Mouse (Mus musculus) gastrocnemius, adult 2 months (tissue): ENCODE results near the gene B3galnt1. TPM values are rescaled to one million over a fixed set of nuclear protein-coding genes. Genes with fewer than 3 reads are reported as not detected.

ENCODE experiments used
- DNase-seq: peaks from one replicate; pipeline ENCODE4 v3.0.0; 2022
- H3K27ac ChIP-seq: fragments of 200-600 bp; 2 replicates; pipeline ENCODE4 v1.8.1; 2022; ENCODE audit warnings: mild to moderate bottlenecking
- H3K4me3 ChIP-seq: fragments of 200-600 bp; 2 replicates; pipeline ENCODE4 v1.8.1; 2022; ENCODE audit warnings: mild to moderate bottlenecking, moderate library complexity
- CTCF ChIP-seq: fragments of 200-600 bp; IDR thresholded peaks from 2 replicates; pipeline ENCODE4 v1.8.1; 2022; ENCODE audit warnings: antibody characterized with exemption, mild to moderate bottlenecking, moderate library complexity
- intact Hi-C: fragments of 180-260 bp; cut with DNase I; formaldehyde crosslinking; loops from one replicate; pipeline ENCODE4 v1.15.1; 2025
- total RNA-seq, 2 experiments: library from RNA; stranded (reverse); gene quantifications; 2 replicates each; pipeline ENCODE4 v1.2.3; 2021

B3galnt1 gene
- total RNA-seq, 2 experiments from 2014 or later: 1.5 to 2.0 TPM

DNA sequence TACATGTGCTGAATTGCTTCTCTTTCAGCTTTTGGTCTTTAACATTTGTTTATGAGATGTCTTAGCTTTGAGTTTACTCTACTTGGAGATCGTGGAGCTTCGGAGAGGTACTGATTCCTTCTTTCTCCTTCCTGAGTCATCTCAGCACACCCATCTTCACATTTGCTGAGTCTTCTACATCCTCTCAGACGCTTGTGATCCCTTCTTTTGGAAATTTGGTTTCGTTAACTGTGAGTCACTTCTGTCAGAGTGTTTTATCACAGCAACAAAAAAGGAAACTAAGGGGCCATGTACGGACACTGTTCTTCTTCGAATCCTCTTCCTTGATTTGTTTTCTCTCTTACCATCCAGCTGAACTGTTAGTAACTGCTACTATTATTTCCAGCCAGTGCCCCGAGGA, 69.2 kb downstream of the B3galnt1 start:
- TF ChIP-seq CTCF: no peak
- intact Hi-C loops: no loop called here
- DNase-seq: no peak
- H3K27ac ChIP-seq: peak overlapping the region; percentile 24; the same call in 1 of the 2 replicates
- no peak overlapping the region for H3K4me3 ChIP-seq

DNA sequence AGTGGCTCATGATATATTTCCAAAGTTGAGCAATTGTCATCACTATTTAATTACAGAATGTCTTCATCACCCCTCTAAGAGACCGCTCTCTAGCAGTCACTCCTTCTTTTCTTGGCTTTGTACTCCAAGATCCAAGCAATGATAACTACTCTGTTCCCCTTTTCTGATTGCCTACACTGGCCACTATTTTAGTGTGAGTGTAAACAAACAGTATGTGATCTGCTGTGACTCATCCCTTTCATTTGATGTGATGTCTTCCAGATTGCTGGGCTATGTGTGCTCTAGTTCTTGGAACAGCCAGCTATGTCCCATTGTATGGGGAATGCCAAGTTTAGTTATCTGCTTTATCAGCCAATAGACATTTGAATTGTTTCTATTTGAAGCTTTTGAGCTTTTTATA, 71.4 kb downstream of the B3galnt1 start:
- no peak overlapping the region for H3K4me3 ChIP-seq
- no peak for DNase-seq
- H3K27ac ChIP-seq: no peak overlapping the region
- no peak for TF ChIP-seq CTCF
- intact Hi-C loops: no loop called here

GRCm38 (mm10) chr3:69525072-69525529, 73.7 kb downstream of the B3galnt1 start:
- H3K4me3 ChIP-seq: peak overlapping the region; percentile 54
- peak; percentile 35 for DNase-seq
- TF ChIP-seq CTCF: no peak
- intact Hi-C loops: loop anchor here (2.0 kb wide), 1 partner anchor 24 kb away; no protein-coding TSS in a partner anchor
- H3K27ac ChIP-seq: peak overlapping the region; percentile 90

GRCm38 (mm10) chr3:69524356-69525071, 74.2 kb downstream of the B3galnt1 start:
- Histone ChIP-seq H3K27ac (peak overlapping the region; percentile 90), H3K4me3 (peak overlapping the region; percentile 54)
- peak; percentile 83 for DNase-seq
- TF ChIP-seq CTCF: no peak
- intact Hi-C loops: loop anchor here (2.0 kb wide), 1 partner anchor 24 kb away; no protein-coding TSS in a partner anchor

Other genes with a start within 250 kb of the B3galnt1 start
- gene Nmd3, start 123.0 kb upstream of the B3galnt1 start, total RNA-seq: 10 to 100 TPM; 31.9 to 33.8 TPM